Mouse (Mus musculus) cortical plate, adult 2 months (tissue): Measurements from ENCODE around the gene Dock8.

ENCODE experiments used
- CTCF ChIP-seq: fragments of 200-500 bp; IDR thresholded peaks from 2 replicates; pipeline ENCODE4 v1.5.1; 2011; ENCODE audit warnings: mild to moderate bottlenecking, control low read depth, low read length; ENCODE audit not compliant: insufficient read depth; ENCODE audit errors: extremely low read depth
- POLR2A ChIP-seq: fragments of 200-500 bp; IDR thresholded peaks from 2 replicates; pipeline ENCODE4 v1.6.1; 2011; ENCODE audit warnings: mild to moderate bottlenecking, low read length, control low read depth; ENCODE audit not compliant: insufficient read depth; ENCODE audit errors: extremely low read depth

DNA sequence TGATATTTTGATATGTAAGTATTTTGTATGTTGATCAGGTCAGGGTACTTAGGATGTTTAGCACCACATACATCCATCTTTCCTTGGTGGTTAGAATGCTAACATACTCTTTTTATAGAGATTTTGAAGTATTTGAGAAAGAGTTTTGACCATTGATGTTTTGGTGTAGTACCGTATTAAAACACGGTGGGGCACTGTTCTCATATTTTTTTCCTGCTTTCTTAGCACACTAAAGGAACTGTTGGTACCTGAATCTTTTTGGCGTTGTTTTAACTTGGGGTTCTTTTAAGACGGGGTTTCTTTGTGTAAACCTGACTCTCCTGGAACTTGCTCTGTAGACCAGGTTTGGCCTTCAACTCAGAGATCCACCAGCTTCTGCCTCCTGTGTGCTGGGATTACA is 133.0 kb downstream of the Dock8 start:
- no peak for TF ChIP-seq CTCF
- TF ChIP-seq POLR2A, result no peak
